Mouse (Mus musculus) ovary, postnatal 10 days (tissue): ENCODE results near the gene Tnp2.

Experiments
- DNase-seq: peaks from one replicate; pipeline ENCODE4 v3.0.0; 2022; ENCODE audit warnings: low spot score

Gene Tnp2

GRCm38 (mm10) chr16:10768821-10769220, 19.6 kb downstream of the Tnp2 start:
- no peak for DNase-seq

- DNase-seq = peak; percentile 29
These were observed 21.3 kb downstream of the Tnp2 start for GRCm38 (mm10) chr16:10767158-10767557.

- DNase-seq = no peak
These were observed 24.1 kb downstream of the Tnp2 start for GRCm38 (mm10) chr16:10764323-10764722.

- no peak for DNase-seq
These were observed 24.8 kb downstream of the Tnp2 start for GRCm38 (mm10) chr16:10763540-10764264.

GRCm38 (mm10) chr16:10762569-10763180, 25.8 kb downstream of the Tnp2 start:
- no peak for DNase-seq

GRCm38 (mm10) chr16:10761182-10761581, 27.3 kb downstream of the Tnp2 start:
- DNase-seq = no peak

GRCm38 (mm10) chr16:10756168-10756567, 32.3 kb downstream of the Tnp2 start:
- no peak for DNase-seq

GRCm38 (mm10) chr16:10754521-10755296, 33.8 kb downstream of the Tnp2 start:
- no peak for DNase-seq

- no peak for DNase-seq
These were observed 38.6 kb downstream of the Tnp2 start for GRCm38 (mm10) chr16:10749824-10750223.

- no peak for DNase-seq
These were observed 39.2 kb downstream of the Tnp2 start for GRCm38 (mm10) chr16:10749226-10749625.

- no peak for DNase-seq
These were observed 47.4 kb downstream of the Tnp2 start for GRCm38 (mm10) chr16:10741082-10741481.

GRCm38 (mm10) chr16:10739854-10740398, 48.5 kb downstream of the Tnp2 start:
- no peak for DNase-seq

- DNase-seq = no peak
These were observed 49.6 kb downstream of the Tnp2 start for GRCm38 (mm10) chr16:10738866-10739265.
